Mouse (Mus musculus) midbrain, embryonic 15.5 days (tissue): ENCODE data around the gene Olfr798. TPM values are rescaled to one million over a fixed set of nuclear protein-coding genes. Genes with fewer than 3 reads are reported as not detected.

Experiments
- ATAC-seq: fragments of 200-750 bp; cut with Nextera tagmentation; replicated peaks from 2 replicates; pipeline ENCODE4 v1.8.0; 2017; ENCODE audit warnings: moderate TSS enrichment
- H3K27ac ChIP-seq: fragments of 300-500 bp; sonication (generic); 2 replicates; pipeline ENCODE4 v1.5.1; 2015; ENCODE audit warnings: mild to moderate bottlenecking, inconsistent platforms
- H3K27me3 ChIP-seq: fragments of 300-500 bp; sonication (generic); replicated peaks from 2 replicates; pipeline ENCODE4 v1.6.1; 2015; ENCODE audit warnings: inconsistent platforms
- H3K36me3 ChIP-seq: fragments of 300-500 bp; sonication (generic); replicated peaks from 2 replicates; pipeline ENCODE4 v1.6.1; 2015; ENCODE audit warnings: inconsistent platforms
- H3K4me1 ChIP-seq: fragments of 300-500 bp; sonication (generic); 2 replicates; pipeline ENCODE4 v1.6.1; 2015; ENCODE audit warnings: inconsistent platforms
- H3K4me2 ChIP-seq: fragments of 300-500 bp; sonication (generic); 2 replicates; pipeline ENCODE4 v1.6.1; 2015; ENCODE audit warnings: inconsistent platforms, mild to moderate bottlenecking, moderate library complexity
- H3K4me3 ChIP-seq: fragments of 300-500 bp; sonication (generic); 2 replicates; pipeline ENCODE4 v1.5.1; 2015; ENCODE audit warnings: mild to moderate bottlenecking, inconsistent platforms
- H3K9ac ChIP-seq: fragments of 300-500 bp; sonication (generic); 2 replicates; pipeline ENCODE4 v1.6.1; 2015; ENCODE audit warnings: mild to moderate bottlenecking, inconsistent platforms
- H3K9me3 ChIP-seq: fragments of 300-500 bp; sonication (generic); 2 replicates; pipeline ENCODE4 v1.6.1; 2016; ENCODE audit warnings: inconsistent platforms
- WGBS: fragments of 180-500 bp; shearing (Covaris S2); methylation state at CpG from one replicate; pipeline ENCODE4 v1.1.7; 2015; ENCODE audit warnings: mixed read lengths; 5-methylcytosine and 5-hydroxymethylcytosine counted together
- microRNA-seq: library from miRNA; unstranded; fragments of <30 nt; microRNA quantifications from one replicate; pipeline ENCODE4, GENCODE M21; 2016
- polyA plus RNA-seq: library from polyadenylated mRNA; unstranded; fragments of >200 nt; fragmentation: Nextera tagmentation; extraction: Ambion mirVana; gene quantifications from 2 replicates; pipeline ENCODE4 v1.2.1, GENCODE M21; 2015

The Olfr798 gene
- polyA plus RNA-seq, result not detected in 2 replicates

GRCm38 (mm10) chr10:129627834-129628233 is at the start of gene Olfr798:
Olfr798 (minus strand) TSS chr10:129627934.
- H3K4me3 ChIP-seq, result no peak within 1 kb of the TSS
- no peaks in the 10 kb centered on the region for H3K36me3 ChIP-seq
- no peaks in the 10 kb centered on the region for H3K27me3 ChIP-seq
- no peak for ATAC-seq
- H3K9me3 ChIP-seq, result no peaks in the 10 kb centered on the region
- no peak within 1 kb of the TSS for H3K9ac ChIP-seq
- H3K27ac ChIP-seq, result no peak within 1 kb of the TSS
- H3K4me2 ChIP-seq, result no peak within 1 kb of the TSS
- H3K4me1 ChIP-seq, result no peaks in the 10 kb centered on the region
- 74% methylated on average over 1 of the region's 1 CpGs for WGBS

- no peaks in the 10 kb centered on the region for H3K4me1 ChIP-seq
- no peaks in the 10 kb centered on the region for H3K36me3 ChIP-seq
- no peak within 1 kb of the TSS for H3K9ac ChIP-seq
- H3K27ac ChIP-seq, result no peak within 1 kb of the TSS
- no peak within 1 kb of the TSS for H3K4me2 ChIP-seq
- no peaks in the 10 kb centered on the region for H3K27me3 ChIP-seq
- no peak within 1 kb of the TSS for H3K4me3 ChIP-seq
- 92% methylated on average over 1 of the region's 1 CpGs for WGBS
- H3K9me3 ChIP-seq, result no peaks in the 10 kb centered on the region
- no peak for ATAC-seq
Observed at GRCm38 (mm10) chr10:129673765-129674164, 46.0 kb upstream of the Olfr798 start, which contains the start of gene Olfr801. Olfr801 (minus strand) TSS chr10:129673865.

DNA sequence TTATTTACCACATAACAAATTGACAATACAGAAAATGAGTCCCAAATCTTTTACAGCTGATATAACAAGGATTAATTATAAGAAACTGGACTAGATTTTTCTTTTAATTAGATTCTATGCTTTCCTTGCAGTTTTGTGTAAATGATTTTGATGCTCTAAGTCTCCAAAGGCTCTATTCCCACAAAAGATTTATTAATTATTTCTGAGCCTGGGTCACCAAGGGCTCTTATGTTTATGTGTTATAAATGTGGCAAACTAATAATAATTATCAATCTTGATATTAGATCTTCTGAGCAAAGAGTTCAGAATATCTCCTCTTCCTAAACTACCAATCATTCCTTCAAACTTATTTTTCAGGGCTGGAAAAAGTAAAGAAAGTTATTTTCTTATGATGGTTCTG is 29.7 kb upstream of the Olfr798 start, which contains the start of gene Olfr800:
TSS of gene Olfr800 (plus strand) at position 301 of the 400 bp plus-strand sequence.
- no peak within 1 kb of the TSS for H3K4me3 ChIP-seq
- H3K4me1 ChIP-seq, result no peaks in the 10 kb centered on the region
- H3K36me3 ChIP-seq, result no peaks in the 10 kb centered on the region
- no peaks in the 10 kb centered on the region for H3K9me3 ChIP-seq
- H3K27ac ChIP-seq, result no peak within 1 kb of the TSS
- H3K4me2 ChIP-seq, result no peak within 1 kb of the TSS
- no peaks in the 10 kb centered on the region for H3K27me3 ChIP-seq
- no peak for ATAC-seq
- H3K9ac ChIP-seq, result no peak within 1 kb of the TSS

DNA sequence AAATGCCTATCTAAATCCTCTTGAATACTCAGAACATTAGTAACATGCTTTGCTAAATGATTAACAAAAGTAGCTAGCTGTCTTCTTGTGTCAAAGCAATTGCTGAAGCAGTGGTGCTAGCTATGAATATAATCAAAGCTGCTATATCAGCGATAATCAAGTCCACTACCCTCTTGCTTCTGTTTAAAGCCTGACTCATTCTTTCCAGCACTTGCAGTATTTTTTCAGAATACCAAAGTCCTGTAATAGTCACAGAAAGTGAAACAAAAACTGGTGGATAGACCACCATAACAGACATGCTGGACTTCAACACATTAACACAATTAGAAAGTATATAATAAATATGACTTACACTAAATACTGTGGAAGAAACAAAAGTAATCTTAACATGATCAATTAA is 24.0 kb upstream of the Olfr798 start:
- H3K4me1 ChIP-seq, result no peaks in the 10 kb centered on the region
- no peak overlapping the region for H3K9ac ChIP-seq
- no peaks in the 10 kb centered on the region for H3K9me3 ChIP-seq
- no peak overlapping the region for H3K4me3 ChIP-seq
- no peak for ATAC-seq
- no peak overlapping the region for H3K4me2 ChIP-seq
- no peak overlapping the region for H3K27ac ChIP-seq
- WGBS, result 88% methylated on average over 1 of the region's 1 CpGs
- H3K36me3 ChIP-seq, result no peaks in the 10 kb centered on the region
- no peaks in the 10 kb centered on the region for H3K27me3 ChIP-seq

- H3K27ac ChIP-seq, result no peak within 1 kb of the TSS
- no peak within 1 kb of the TSS for H3K4me2 ChIP-seq
- no peak within 1 kb of the TSS for H3K4me3 ChIP-seq
- 25% methylated on average over 1 of the region's 1 CpGs for whole genome bisulfite sequencing
- H3K9me3 ChIP-seq, result no peaks in the 10 kb centered on the region
- no peaks in the 10 kb centered on the region for H3K36me3 ChIP-seq
- H3K9ac ChIP-seq, result no peak within 1 kb of the TSS
- no peak for ATAC-seq
- no peaks in the 10 kb centered on the region for H3K4me1 ChIP-seq
- H3K27me3 ChIP-seq, result no peaks in the 10 kb centered on the region
Observed at GRCm38 (mm10) chr10:129637184-129637583, 9.4 kb upstream of the Olfr798 start, which contains the start of gene Olfr799. Olfr799 (plus strand) TSS chr10:129637484.

GRCm38 (mm10) chr10:129623251-129623650 is 4.5 kb downstream of the Olfr798 start:
- Histone ChIP-seq H3K9me3 (no peaks in the 10 kb centered on the region), H3K4me1 (no peaks in the 10 kb centered on the region), H3K36me3 (no peaks in the 10 kb centered on the region), H3K27me3 (no peaks in the 10 kb centered on the region), H3K27ac (no peak overlapping the region), H3K4me3 (no peak overlapping the region), H3K9ac (no peak overlapping the region), H3K4me2 (no peak overlapping the region)
- ATAC-seq, result no peak

DNA sequence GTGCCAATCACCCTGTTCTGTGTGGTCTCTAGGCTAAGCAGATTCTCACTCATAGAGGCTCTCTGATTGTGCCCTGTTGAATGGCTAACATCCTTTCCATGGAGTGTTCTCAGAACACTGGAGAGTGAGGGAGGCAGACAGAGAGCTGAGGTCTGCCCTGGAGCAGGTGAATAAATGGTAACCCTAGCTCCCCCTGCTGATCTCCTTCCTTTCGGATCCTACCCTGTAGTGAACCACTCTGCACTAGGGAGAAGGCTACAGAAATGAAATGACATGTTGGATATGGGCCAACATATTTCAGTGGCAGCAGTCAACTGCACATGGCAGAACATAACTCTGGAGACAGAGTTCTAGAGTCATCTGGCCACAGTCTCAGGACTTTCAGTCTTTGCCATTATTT is 6.0 kb downstream of the Olfr798 start:
- Histone ChIP-seq H3K4me3 (no peak overlapping the region), H3K27ac (no peak overlapping the region), H3K27me3 (no peaks in the 10 kb centered on the region), H3K9ac (no peak overlapping the region), H3K4me1 (no peaks in the 10 kb centered on the region), H3K36me3 (no peaks in the 10 kb centered on the region), H3K4me2 (no peak overlapping the region), H3K9me3 (no peaks in the 10 kb centered on the region)
- 17% methylated on average over 1 of the region's 1 CpGs for WGBS
- ATAC-seq, result no peak

GRCm38 (mm10) chr10:129612470-129612869 is 15.3 kb downstream of the Olfr798 start, which contains the start of gene Olfr796:
Olfr796 (minus strand) TSS chr10:129612570.
- no peaks in the 10 kb centered on the region for H3K36me3 ChIP-seq
- no peaks in the 10 kb centered on the region for H3K27me3 ChIP-seq
- ATAC-seq, result no peak
- 97% methylated on average over 1 of the region's 1 CpGs for WGBS
- no peaks in the 10 kb centered on the region for H3K4me1 ChIP-seq
- no peak within 1 kb of the TSS for H3K9ac ChIP-seq
- no peaks in the 10 kb centered on the region for H3K9me3 ChIP-seq
- H3K4me3 ChIP-seq, result no peak within 1 kb of the TSS
- H3K4me2 ChIP-seq, result no peak within 1 kb of the TSS
- no peak within 1 kb of the TSS for H3K27ac ChIP-seq

GRCm38 (mm10) chr10:129577066-129577465 is 50.7 kb downstream of the Olfr798 start:
- H3K4me1 ChIP-seq, result no peaks in the 10 kb centered on the region
- H3K27me3 ChIP-seq, result no peaks in the 10 kb centered on the region
- WGBS, result 40% methylated on average over 1 of the region's 1 CpGs
- no peaks in the 10 kb centered on the region for H3K36me3 ChIP-seq
- H3K9me3 ChIP-seq, result no peaks in the 10 kb centered on the region
- no peak overlapping the region for H3K4me2 ChIP-seq
- ATAC-seq, result no peak
- H3K9ac ChIP-seq, result no peak overlapping the region
- no peak overlapping the region for H3K4me3 ChIP-seq
- no peak overlapping the region for H3K27ac ChIP-seq

Small RNA genes within 50 kb of the gene (microRNA-seq; reads per million reads assigned to microRNA genes)
- not detected for gene Gm23252

Other genes with a start within 250 kb of the Olfr798 start
- gene Olfr784, start 243.9 kb downstream of the Olfr798 start, polyA plus RNA-seq, result 0.09 TPM in 2 replicates
- gene Olfr785, start 222.5 kb downstream of the Olfr798 start, polyA plus RNA-seq, result not detected in 2 replicates
- not detected in 2 replicates for gene Olfr786, start 200.6 kb downstream of the Olfr798 start, polyA plus RNA-seq
- gene Olfr787, start 166.1 kb downstream of the Olfr798 start, polyA plus RNA-seq, result not detected in 2 replicates
- gene Olfr788, start 156.9 kb downstream of the Olfr798 start, polyA plus RNA-seq, result not detected in 2 replicates
- not detected in 2 replicates for gene Olfr789, start 143.2 kb downstream of the Olfr798 start, polyA plus RNA-seq
- gene Olfr790, start 129.4 kb downstream of the Olfr798 start, polyA plus RNA-seq, result not detected in 2 replicates
- not detected in 2 replicates for gene Olfr791, start 106.1 kb downstream of the Olfr798 start, polyA plus RNA-seq
- not detected in 2 replicates for gene Olfr792, start 88.8 kb downstream of the Olfr798 start, polyA plus RNA-seq
- gene Olfr794, start 60.3 kb downstream of the Olfr798 start, polyA plus RNA-seq, result not detected in 2 replicates
- not detected in 2 replicates for gene Olfr796, start 15.4 kb downstream of the Olfr798 start, polyA plus RNA-seq
- gene Olfr799, start 9.6 kb upstream of the Olfr798 start, polyA plus RNA-seq, result not detected in 2 replicates
- gene Olfr800, start 29.8 kb upstream of the Olfr798 start, polyA plus RNA-seq, result not detected in 2 replicates
- not detected in 2 replicates for gene Olfr801, start 45.9 kb upstream of the Olfr798 start, polyA plus RNA-seq
- 0.06 TPM in 2 replicates for gene Olfr802, start 60.2 kb upstream of the Olfr798 start, polyA plus RNA-seq
- gene Olfr803, start 66.4 kb upstream of the Olfr798 start, polyA plus RNA-seq, result not detected in 2 replicates
- gene Olfr804, start 75.3 kb upstream of the Olfr798 start, polyA plus RNA-seq, result not detected in 2 replicates
- not detected in 2 replicates for gene Olfr805, start 101.4 kb upstream of the Olfr798 start, polyA plus RNA-seq
- not detected in 2 replicates for gene Olfr806, start 114.0 kb upstream of the Olfr798 start, polyA plus RNA-seq
- not detected in 2 replicates for gene Olfr807, start 129.9 kb upstream of the Olfr798 start, polyA plus RNA-seq
- not detected in 2 replicates for gene Olfr808, start 137.5 kb upstream of the Olfr798 start, polyA plus RNA-seq
- not detected in 2 replicates for gene Olfr809, start 146.7 kb upstream of the Olfr798 start, polyA plus RNA-seq
- gene Olfr810, start 167.0 kb upstream of the Olfr798 start, polyA plus RNA-seq, result not detected in 2 replicates
- not detected in 2 replicates for gene Olfr811, start 176.5 kb upstream of the Olfr798 start, polyA plus RNA-seq
- gene Olfr812, start 218.2 kb upstream of the Olfr798 start, polyA plus RNA-seq, result not detected in 2 replicates
- gene Olfr813, start 227.4 kb upstream of the Olfr798 start, polyA plus RNA-seq, result not detected in 2 replicates